Mouse (Mus musculus) retina, postnatal 1 day (tissue): ENCODE data around the gene Psma6.
"Not testable (repeated sequence)": the region's sequence is repeated elsewhere in the genome, so short reads cannot be mapped to it uniquely, and the experiment has no call there.

ENCODE experiments used
- DNase-seq: peaks from one replicate; pipeline ENCODE4 v3.0.0-alpha.2; 2012

Gene Psma6

DNA sequence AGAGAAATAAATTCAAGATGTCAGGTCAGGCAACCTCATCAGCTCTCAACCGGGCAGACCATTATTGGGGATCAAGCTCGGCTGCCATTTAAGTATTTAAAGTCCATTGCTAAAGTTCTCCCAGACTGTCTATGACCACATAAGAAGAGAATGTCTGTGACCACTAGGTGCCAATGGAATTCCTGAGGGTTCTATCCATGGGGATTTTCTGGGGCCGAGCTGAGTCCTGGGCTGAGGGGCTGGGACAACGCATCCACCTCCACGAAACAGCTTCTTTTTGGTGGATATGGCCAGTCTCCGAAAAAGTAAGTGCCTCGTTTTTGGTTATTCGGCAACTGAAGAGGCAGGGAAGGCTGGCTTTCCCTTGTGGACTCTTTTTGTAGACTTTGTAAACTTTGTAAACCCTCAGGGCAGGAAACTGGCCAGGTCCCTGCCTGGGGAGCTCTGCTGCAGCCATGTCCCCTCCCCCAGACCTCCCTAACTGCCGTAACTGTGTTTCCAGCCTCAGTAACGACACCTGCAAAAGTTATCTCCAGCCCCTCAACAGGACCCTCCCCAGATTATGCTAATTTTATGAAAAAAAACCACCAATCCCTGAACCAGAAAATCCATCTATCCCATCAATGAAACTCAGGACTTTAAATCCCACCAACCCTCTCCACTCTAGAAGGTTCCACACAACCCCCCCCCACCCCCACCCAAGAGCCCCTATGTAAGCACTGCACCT is at the start of gene Psma6:
TSS of gene Psma6 (plus strand) at position 200 of the 727 bp plus-strand sequence.
- DNase-seq = no peak

DNA sequence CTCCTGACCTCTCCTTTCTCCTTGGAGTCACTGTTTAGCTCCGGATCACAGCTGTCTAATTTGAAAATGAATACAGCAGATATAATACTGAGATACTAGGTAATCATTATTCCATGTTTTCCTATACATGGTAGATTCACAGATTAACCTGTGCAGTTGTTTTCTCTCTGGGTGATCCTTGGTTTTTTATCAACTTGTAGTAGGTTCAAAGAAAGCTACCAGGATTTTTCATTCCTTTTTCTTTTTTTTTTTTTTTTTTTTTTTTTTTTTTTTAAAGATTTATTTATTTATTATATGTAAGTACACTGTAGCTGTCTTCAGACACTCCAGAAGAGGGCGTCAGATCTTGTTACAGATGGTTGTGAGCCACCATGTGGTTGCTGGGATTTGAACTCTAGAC is 45.5 kb upstream of the Psma6 start:
- DNase-seq = not testable (repeated sequence)

DNA sequence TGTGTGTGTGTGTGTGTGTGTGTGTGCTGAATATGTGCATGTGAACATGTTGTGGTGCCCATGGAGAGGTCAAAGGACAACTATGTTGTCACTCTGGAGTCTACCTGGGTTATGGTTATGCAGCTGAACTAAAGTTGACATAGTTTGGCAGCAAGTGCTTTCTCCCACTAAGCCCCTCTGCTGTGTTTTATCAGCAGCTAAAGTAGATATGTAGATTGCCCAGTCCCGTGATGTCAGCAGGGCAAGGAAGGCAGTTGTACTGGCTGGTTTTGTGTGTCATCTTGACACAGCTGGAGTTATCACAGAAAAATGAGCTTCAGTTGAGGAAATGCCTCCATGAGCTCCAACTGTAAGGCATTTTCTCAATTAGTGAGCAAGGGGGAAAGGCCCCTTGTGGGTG is 41.0 kb upstream of the Psma6 start:
- DNase-seq = not testable (repeated sequence)

- peak; percentile 10 for DNase-seq
Measured at GRCm38 (mm10) chr12:55343998-55344397, 40.0 kb upstream of the Psma6 start.

- DNase-seq = peak; percentile 11
Measured at GRCm38 (mm10) chr12:55344583-55344982, 39.4 kb upstream of the Psma6 start.

DNA sequence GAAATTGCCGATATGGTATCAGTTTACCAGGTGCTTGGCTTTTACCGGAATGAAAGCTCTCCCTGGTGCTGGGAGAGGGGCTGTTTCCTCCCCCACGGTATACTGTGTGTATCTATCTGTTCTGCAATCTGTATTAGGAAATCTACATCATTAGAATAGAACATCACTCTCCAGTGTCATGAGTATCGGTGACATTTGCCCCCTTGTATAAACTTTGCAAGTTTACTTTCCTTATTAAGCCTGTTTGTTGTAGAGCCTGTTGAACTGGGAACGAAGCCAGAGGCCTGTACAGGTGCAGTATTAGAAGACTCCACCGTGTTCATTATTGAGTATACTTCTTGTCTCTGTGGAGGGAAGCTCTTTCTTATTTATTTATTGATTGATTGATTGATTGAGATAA is 30.6 kb upstream of the Psma6 start:
- DNase-seq = no peak

GRCm38 (mm10) chr12:55354904-55355303 is 29.1 kb upstream of the Psma6 start:
- peak; percentile 64 for DNase-seq

GRCm38 (mm10) chr12:55357303-55357702 is 26.7 kb upstream of the Psma6 start:
- DNase-seq = no peak

- DNase-seq = no peak
Measured at GRCm38 (mm10) chr12:55360929-55361328, 23.1 kb upstream of the Psma6 start.

- DNase-seq = no peak
Measured at GRCm38 (mm10) chr12:55365083-55365482, 18.9 kb upstream of the Psma6 start.

DNA sequence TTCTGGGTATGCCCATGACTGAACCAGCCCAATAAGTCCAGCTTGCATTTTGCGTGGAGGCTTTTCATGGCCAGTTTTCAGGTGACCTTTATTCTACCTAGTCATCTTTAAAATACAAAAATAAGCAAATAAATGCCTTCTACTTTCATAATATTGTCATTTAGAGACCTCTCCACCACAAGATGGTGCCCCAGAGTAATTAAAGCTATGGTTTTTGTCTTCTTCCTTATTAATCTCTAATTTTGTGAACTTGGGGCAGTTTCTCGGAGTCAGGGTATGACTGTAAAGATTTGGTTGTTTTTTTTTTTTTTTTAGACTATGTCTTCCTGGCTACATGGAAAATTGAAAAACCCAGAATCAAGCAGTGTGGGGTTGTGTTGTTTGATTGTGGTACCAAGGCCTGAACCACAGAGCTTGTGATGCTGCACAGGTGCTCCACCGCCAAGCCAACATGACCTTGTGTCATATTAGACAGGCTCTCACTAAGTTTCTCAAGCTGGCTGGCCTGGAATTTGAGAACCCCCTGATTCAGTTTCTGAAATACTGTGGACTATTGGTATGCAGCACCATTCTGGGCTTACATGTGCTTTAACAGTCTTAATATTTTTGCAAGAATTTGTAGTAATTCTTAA is 11.5 kb upstream of the Psma6 start:
- no peak for DNase-seq

GRCm38 (mm10) chr12:55376956-55377609 is 6.9 kb upstream of the Psma6 start:
- DNase-seq = no peak

DNA sequence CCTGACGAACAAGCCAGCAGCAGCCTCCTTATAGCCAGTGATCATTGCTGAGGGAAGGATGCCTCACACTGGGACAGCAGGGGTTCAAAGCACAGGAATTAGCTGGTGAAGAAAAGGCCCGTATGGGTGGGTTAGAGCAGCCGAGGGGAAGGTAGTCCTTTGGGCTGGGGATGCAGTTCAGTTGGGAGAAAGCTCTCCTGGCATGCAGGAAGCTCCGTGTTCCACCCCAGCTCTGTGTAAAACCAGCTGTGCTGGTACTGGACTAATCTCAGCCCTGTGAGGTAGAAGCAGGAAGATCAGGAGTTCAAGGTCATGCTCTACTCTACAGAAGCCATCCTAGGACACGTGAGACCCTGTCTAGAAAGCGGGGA is 6.4 kb upstream of the Psma6 start:
- no peak for DNase-seq

- DNase-seq = no peak
Measured at GRCm38 (mm10) chr12:55384826-55385225, 804 bp downstream of the Psma6 start.

GRCm38 (mm10) chr12:55385931-55386330 is 1.9 kb downstream of the Psma6 start:
- peak; percentile 35 for DNase-seq

GRCm38 (mm10) chr12:55386456-55386855 is 2.4 kb downstream of the Psma6 start:
- no peak for DNase-seq

- DNase-seq = no peak
Measured at GRCm38 (mm10) chr12:55387083-55387787, 3.2 kb downstream of the Psma6 start.

- no peak for DNase-seq
Measured at GRCm38 (mm10) chr12:55387788-55388465, 3.9 kb downstream of the Psma6 start.

DNA sequence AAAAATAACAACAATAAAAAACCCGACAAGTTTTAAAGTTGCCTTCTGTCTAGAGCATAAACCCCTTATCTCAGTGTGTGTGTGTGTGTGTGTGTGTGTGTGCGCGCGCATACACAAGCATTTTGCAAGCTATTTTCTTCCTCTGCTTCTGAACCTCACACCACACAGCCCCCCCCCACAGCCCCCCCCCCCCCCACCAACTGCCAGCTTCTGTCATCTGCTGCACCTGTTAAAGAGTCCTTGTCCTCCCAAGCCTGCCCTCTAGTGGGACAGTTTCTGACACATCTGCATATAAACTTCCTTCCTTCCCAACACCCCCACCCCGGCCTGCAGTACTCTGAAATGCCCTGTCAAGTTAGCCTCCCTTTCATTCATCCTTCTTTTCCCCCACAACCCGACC is 4.5 kb downstream of the Psma6 start:
- DNase-seq = peak; percentile 64

DNA sequence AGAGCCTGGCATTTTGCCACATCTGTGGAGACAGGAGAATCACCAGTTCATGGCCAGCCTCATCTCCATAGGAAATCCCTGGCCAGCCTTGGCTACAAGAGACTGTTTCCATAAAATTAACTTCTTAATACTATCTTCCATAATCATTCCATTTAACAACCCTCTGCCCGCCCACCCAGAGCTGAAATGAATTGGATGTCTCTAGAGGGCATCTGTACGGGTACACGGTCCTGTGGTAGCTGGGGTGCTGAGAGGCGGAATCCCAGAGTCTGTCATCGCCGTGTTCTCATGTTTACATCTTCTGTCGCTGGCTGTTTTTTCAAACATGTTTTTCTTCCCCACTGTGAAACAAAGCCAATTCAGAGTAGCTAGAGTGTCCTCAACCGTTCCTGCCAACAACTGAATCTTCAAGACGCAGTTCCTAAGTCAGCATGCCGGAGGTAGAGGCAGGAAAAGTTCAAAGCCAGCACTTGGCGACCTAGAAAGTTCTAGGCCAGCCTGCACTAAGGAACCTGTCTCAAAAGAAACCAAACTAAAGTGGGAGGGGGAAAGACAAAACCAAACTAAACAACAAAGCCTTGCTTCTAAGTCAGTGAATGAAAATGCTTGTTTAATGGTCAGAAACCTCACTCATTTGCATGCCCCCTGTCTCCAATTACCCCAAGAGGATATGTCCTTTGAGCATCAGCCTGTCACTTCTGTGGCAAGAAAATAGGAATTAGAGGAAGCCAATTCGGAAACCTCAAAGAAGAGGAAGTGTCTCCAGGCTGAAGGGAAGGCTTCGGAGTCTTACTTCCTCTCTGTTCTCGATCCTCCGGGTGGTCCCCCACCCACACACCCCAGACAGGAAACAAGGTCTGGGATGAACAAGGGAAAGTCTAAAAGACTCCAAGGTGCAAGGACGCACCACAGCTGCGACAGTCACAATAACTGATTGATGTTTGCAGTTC is 5.4 kb downstream of the Psma6 start:
- DNase-seq = no peak

GRCm38 (mm10) chr12:55392120-55392519 is 8.1 kb downstream of the Psma6 start:
- no peak for DNase-seq
